ENCODE assay signal across 8 mouse cellular contexts in the genomic region with DNA sequence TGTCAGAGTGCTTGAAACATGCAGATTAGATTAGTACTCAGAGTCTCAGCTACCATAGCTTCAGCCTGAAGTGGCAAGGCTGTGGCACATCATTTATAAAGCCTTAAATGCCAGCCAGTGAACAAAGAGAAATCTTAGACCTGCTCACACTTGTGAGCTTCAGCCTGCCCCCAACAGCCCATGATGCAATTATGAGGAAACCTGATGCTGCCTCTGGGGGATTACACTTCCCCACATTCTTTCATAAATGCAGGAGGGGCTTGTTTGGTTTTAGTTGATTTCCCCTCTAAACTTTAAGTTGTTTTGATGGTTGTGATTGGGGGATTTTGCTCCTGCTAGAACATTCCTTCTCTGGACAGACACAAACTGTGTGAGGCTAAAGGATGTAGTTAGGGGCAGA. TPM values are rescaled to one million over a fixed set of nuclear protein-coding genes. Genes with fewer than 3 reads are reported as not detected.
DNase-seq lines count a peak whose midpoint lies in the region; ATAC-seq and TF ChIP-seq lines count a peak whose summit lies in the region.

No protein-coding gene starts in this region.

- H3K4me2 ChIP-seq in neural tube, embryonic 15.5 days, result 0 out of 2 replicates have a peak overlapping the region, but pooled peaks have one; percentile 13
- no peak overlapping the region for H3K4me2 ChIP-seq in hindbrain, embryonic 14.5 days (replicated peaks)
- H3K4me2 ChIP-seq in stomach, postnatal 0 days (replicated peaks; ENCODE audit: low read depth), result no peak overlapping the region

- peak; percentile 41; the same call in 1 of the 2 replicates for TF ChIP-seq EP300 in heart, adult 2 months (IDR thresholded peaks at IDR 0.05; ENCODE audit: insufficient read depth, low read depth, low read length)
- TF ChIP-seq EP300 in stomach, postnatal 0 days (optimal IDR thresholded peaks at IDR 0.05), result no peak

- intact Hi-C loops in heart, adult 2 months (cut with DNase I), result no loop called here
- intact Hi-C loops in heart, postnatal 14 days (cut with DNase I), result no loop called here

- H3K9me3 ChIP-seq in neural tube, embryonic 15.5 days (replicated peaks), result no peaks in the 10 kb centered on the region
- no peaks in the 10 kb centered on the region for H3K9me3 ChIP-seq in hindbrain, embryonic 14.5 days (ENCODE audit: control insufficient read depth, low read length)
- no peaks in the 10 kb centered on the region for H3K9me3 ChIP-seq in stomach, postnatal 0 days (ENCODE audit: control insufficient read depth, low read length)

- H3K4me1 ChIP-seq in heart, adult 2 months (ENCODE audit: control insufficient read depth, insufficient read depth, low read length), result peaks cover 35% of the 10 kb centered on the region
- peaks cover 48% of the 10 kb centered on the region for H3K4me1 ChIP-seq in neural tube, embryonic 15.5 days
- H3K4me1 ChIP-seq in hindbrain, embryonic 14.5 days (replicated peaks; ENCODE audit: control insufficient read depth, insufficient read depth, low read length), result peaks cover 31% of the 10 kb centered on the region
- H3K4me1 ChIP-seq in stomach, postnatal 0 days (replicated peaks; ENCODE audit: control insufficient read depth, insufficient read depth), result peaks cover 3% of the 10 kb centered on the region; the same call in 1 of the 2 replicates

- no peak for TF ChIP-seq POLR2A in heart, adult 2 months (IDR thresholded peaks at IDR 0.05; ENCODE audit: insufficient read depth, low read depth, low read length)

- TF ChIP-seq CTCF in heart, adult 2 months (IDR thresholded peaks at IDR 0.05), result no peak
- TF ChIP-seq CTCF in stomach, postnatal 0 days (IDR thresholded peaks at IDR 0.05; ENCODE audit: low read depth), result no peak

- peaks cover 11% of the 10 kb centered on the region for H3K79me2 ChIP-seq in heart, adult 2 months (replicated peaks; ENCODE audit: control insufficient read depth, insufficient read depth, low read length)

- ATAC-seq in neural tube, embryonic 15.5 days (ENCODE audit: low FRiP score), result no peak
- no peak for ATAC-seq in hindbrain, embryonic 14.5 days (ENCODE audit: low FRiP score)
- no peak for ATAC-seq in stomach, postnatal 0 days (ENCODE audit: low FRiP score, low TSS enrichment)

- peak overlapping the region; percentile 59 for H3K27ac ChIP-seq in heart, adult 2 months
- no peak overlapping the region for H3K27ac ChIP-seq in neural tube, embryonic 15.5 days (replicated peaks)
- no peak overlapping the region for H3K27ac ChIP-seq in hindbrain, embryonic 14.5 days
- H3K27ac ChIP-seq in stomach, postnatal 0 days (replicated peaks), result peak overlapping the region; percentile 94; the same call in 1 of the 2 replicates

- H3K36me3 ChIP-seq in heart, adult 2 months (ENCODE audit: control insufficient read depth, insufficient read depth, low read length), result peaks cover 45% of the 10 kb centered on the region
- H3K36me3 ChIP-seq in neural tube, embryonic 15.5 days, result no peaks in the 10 kb centered on the region
- no peaks in the 10 kb centered on the region for H3K36me3 ChIP-seq in hindbrain, embryonic 14.5 days (replicated peaks; ENCODE audit: control insufficient read depth, insufficient read depth)
- H3K36me3 ChIP-seq in stomach, postnatal 0 days (ENCODE audit: control insufficient read depth, insufficient read depth, low read length), result no peaks in the 10 kb centered on the region; the same call in 1 of the 2 replicates

- no peaks in the 10 kb centered on the region for H3K27me3 ChIP-seq in heart, adult 2 months (ENCODE audit: control insufficient read depth, insufficient read depth, low read length)
- H3K27me3 ChIP-seq in neural tube, embryonic 15.5 days (replicated peaks), result no peaks in the 10 kb centered on the region
- no peaks in the 10 kb centered on the region for H3K27me3 ChIP-seq in hindbrain, embryonic 14.5 days (ENCODE audit: control insufficient read depth, insufficient read depth, low read length)
- H3K27me3 ChIP-seq in stomach, postnatal 0 days (ENCODE audit: control insufficient read depth, insufficient read depth, low read length), result no peaks in the 10 kb centered on the region

- H3K4me3 ChIP-seq in heart, adult 2 months, result peak overlapping the region; percentile 19
- H3K4me3 ChIP-seq in neural tube, embryonic 15.5 days (replicated peaks), result no peak overlapping the region
- H3K4me3 ChIP-seq in hindbrain, embryonic 14.5 days (replicated peaks; ENCODE audit: low read length), result no peak overlapping the region
- no peak overlapping the region for H3K4me3 ChIP-seq in stomach, postnatal 0 days (ENCODE audit: low read depth, low read length)

- no peak overlapping the region for H3K9ac ChIP-seq in heart, adult 2 months (ENCODE audit: low read depth, low read length)
- H3K9ac ChIP-seq in neural tube, embryonic 15.5 days (replicated peaks), result no peak overlapping the region
- peak overlapping the region; percentile 17; the same call in 1 of the 2 replicates for H3K9ac ChIP-seq in hindbrain, embryonic 14.5 days
- H3K9ac ChIP-seq in stomach, postnatal 0 days (ENCODE audit: low read length), result no peak overlapping the region

- no peak for DNase-seq in heart, adult 2 months
- DNase-seq in heart, postnatal 14 days, result no peak
- no peak for DNase-seq in neural tube, embryonic 10.5 days (ENCODE audit: extremely low spot score, low spot score)
- no peak for DNase-seq in hindbrain, embryonic 14.5 days (ENCODE audit: low spot score)
- DNase-seq in stomach, postnatal 0 days (ENCODE audit: low spot score), result no peak
- DNase-seq in retina, postnatal 1 day, result no peak
- no peak for DNase-seq in right cerebral cortex, postnatal 10 days (ENCODE audit: low spot score in 2 of 2)

RNA-seq across cellular contexts. Expression of gene Mbnl2, which starts 4.7 kb away (rescaled TPM):
- total RNA-seq in heart, adult 2 months (2021), result 100 to 1,000 TPM; 221 to 258 TPM
- polyA plus RNA-seq in heart, adult 2 months (2012; rRNA removed), result 91.1 and 133 TPM in 2 replicates
- total RNA-seq in heart, postnatal 14 days (2021), result 100 to 1,000 TPM; 237 to 252 TPM
- polyA plus RNA-seq in neural tube, embryonic 15.5 days (2015; fragmentation: Nextera tagmentation; extraction: Ambion mirVana), result 28.9 and 43.6 TPM in 2 replicates
- polyA plus RNA-seq in hindbrain, embryonic 14.5 days (2014; fragmentation: Nextera tagmentation; extraction: Ambion mirVana), result 24.4 and 29.7 TPM in 2 replicates
- 101 and 104 TPM in 2 replicates for polyA plus RNA-seq in stomach, postnatal 0 days (2015; fragmentation: Nextera tagmentation; extraction: Ambion mirVana)

Comparison
In these comparisons a context has a peak if more than half of its experiments do, and no peak if none do; other contexts are left out.
1. H3K27ac ChIP-seq: peak in heart, adult 2 months (single experiment) and stomach, postnatal 0 days (single experiment); none in neural tube, embryonic 15.5 days (single experiment) and hindbrain, embryonic 14.5 days (single experiment).